Mouse (Mus musculus) hindbrain, embryonic 10.5 days (tissue): Measurements from ENCODE around the gene Cldn20. TPM values are rescaled to one million over a fixed set of nuclear protein-coding genes. Genes with fewer than 3 reads are reported as not detected.

Source experiments
- DNase-seq: peaks from one replicate; pipeline ENCODE4 v3.0.0-alpha.2; 2017; ENCODE audit warnings: low spot score
- H3K27ac ChIP-seq: fragments of 300-500 bp; sonication (generic); 2 replicates; pipeline ENCODE4 v1.5.1; 2016; ENCODE audit warnings: mild to moderate bottlenecking, moderate library complexity
- H3K27me3 ChIP-seq: fragments of 300-500 bp; sonication (generic); 2 replicates; pipeline ENCODE4 v1.6.1; 2016; ENCODE audit warnings: mild to moderate bottlenecking; ENCODE audit not compliant: poor library complexity, insufficient read depth, severe bottlenecking
- H3K36me3 ChIP-seq: fragments of 300-500 bp; sonication (generic); 2 replicates; pipeline ENCODE4 v1.6.1; 2016; ENCODE audit warnings: mild to moderate bottlenecking, moderate library complexity
- H3K4me1 ChIP-seq: fragments of 300-500 bp; sonication (generic); replicated peaks from 2 replicates; pipeline ENCODE4 v1.6.1; 2016; ENCODE audit warnings: mild to moderate bottlenecking
- H3K4me3 ChIP-seq: fragments of 300-500 bp; sonication (generic); 2 replicates; pipeline ENCODE4 v1.5.1; 2016; ENCODE audit warnings: mild to moderate bottlenecking, moderate library complexity
- H3K9me3 ChIP-seq: fragments of 300-500 bp; sonication (generic); 2 replicates; pipeline ENCODE4 v1.6.1; 2016; ENCODE audit warnings: mild to moderate bottlenecking, moderate library complexity
- WGBS: fragments of 180-500 bp; shearing (Covaris S2); methylation state at CpG from one replicate; pipeline ENCODE4 v1.1.7; 2016; 5-methylcytosine and 5-hydroxymethylcytosine counted together
- polyA plus RNA-seq: library from polyadenylated mRNA; unstranded; fragments of >200 nt; fragmentation: Nextera tagmentation; extraction: Ambion mirVana; gene quantifications from 2 replicates; pipeline ENCODE4 v1.2.1, GENCODE M21; 2016

The Cldn20 gene
- polyA plus RNA-seq, 1 experiment from 2014 or later = not detected

DNA sequence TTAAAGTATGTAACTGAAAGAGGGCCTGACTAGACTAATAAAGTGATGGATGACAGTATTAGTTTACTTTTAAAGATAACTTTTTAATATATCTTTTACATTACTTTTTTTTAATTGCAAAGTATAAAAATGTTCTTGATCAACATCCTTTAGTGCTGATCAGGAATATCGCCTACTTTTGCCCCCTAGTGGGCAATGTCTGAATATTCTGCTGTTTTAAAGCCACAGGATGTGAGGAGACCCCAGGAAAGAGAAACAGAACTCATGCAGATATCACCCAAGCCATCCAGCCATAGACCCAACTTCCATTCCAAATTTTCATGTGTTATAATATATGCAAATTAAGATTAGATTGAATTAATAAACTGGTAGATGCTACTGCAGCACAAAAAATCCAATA is 1.1 kb downstream of the Cldn20 start:
- no peaks in the 10 kb centered on the region for H3K27me3 ChIP-seq
- no peaks in the 10 kb centered on the region for H3K4me1 ChIP-seq
- no peak overlapping the region for H3K4me3 ChIP-seq
- H3K27ac ChIP-seq = no peak overlapping the region
- no peak for DNase-seq
- H3K9me3 ChIP-seq = no peaks in the 10 kb centered on the region
- peaks cover 9% of the 10 kb centered on the region; the same call in 1 of the 2 replicates for H3K36me3 ChIP-seq
- 25% methylated on average over 1 of the region's 1 CpGs for WGBS

DNA sequence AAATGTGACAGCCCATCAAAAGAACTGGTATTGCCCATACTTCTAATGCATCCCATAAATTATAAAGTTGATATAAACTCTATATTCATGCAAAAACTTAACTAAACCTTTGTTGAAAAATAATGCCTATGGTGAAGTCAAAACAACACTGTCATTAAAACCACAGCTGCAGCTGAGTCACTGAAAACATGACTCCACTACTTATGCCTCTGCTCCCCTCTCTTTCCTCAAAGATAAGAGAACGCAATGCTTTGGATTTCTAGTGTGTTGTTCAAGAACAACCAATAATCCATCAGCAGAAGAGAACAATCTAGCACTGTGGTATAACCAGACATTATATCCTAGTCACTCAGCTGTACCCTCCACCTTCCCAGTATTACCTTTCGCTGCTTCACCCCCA is 8.0 kb downstream of the Cldn20 start:
- H3K27ac ChIP-seq = no peak overlapping the region
- H3K9me3 ChIP-seq = no peaks in the 10 kb centered on the region
- 95% methylated on average over 2 of the region's 2 CpGs for WGBS
- H3K4me1 ChIP-seq = no peaks in the 10 kb centered on the region
- H3K27me3 ChIP-seq = no peaks in the 10 kb centered on the region
- no peak overlapping the region for H3K4me3 ChIP-seq
- DNase-seq = no peak
- peaks cover 20% of the 10 kb centered on the region for H3K36me3 ChIP-seq

DNA sequence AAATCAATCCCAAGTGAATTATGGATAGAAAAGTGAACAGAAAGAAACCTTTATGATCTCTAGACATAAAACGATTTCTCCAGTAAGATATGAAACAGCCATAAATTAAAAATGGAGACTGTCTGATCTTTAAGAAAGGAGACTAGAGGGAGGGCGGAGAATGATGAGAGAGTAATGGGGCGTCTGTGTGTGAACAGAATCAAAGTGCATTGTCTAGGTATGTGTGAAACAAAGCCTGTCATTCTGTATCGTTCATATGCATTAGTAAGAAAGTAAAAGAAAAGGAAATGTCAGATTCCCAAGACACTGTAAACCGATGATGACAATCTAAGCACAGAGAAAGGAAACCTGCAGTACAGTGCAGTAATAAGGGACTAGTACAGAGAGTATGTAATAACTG is 8.7 kb downstream of the Cldn20 start:
- no peaks in the 10 kb centered on the region for H3K9me3 ChIP-seq
- no peak for DNase-seq
- no peaks in the 10 kb centered on the region for H3K4me1 ChIP-seq
- H3K36me3 ChIP-seq = peaks cover 20% of the 10 kb centered on the region
- no peak overlapping the region for H3K4me3 ChIP-seq
- WGBS = 90% methylated on average over 5 of the region's 5 CpGs
- no peak overlapping the region for H3K27ac ChIP-seq
- H3K27me3 ChIP-seq = no peaks in the 10 kb centered on the region

DNA sequence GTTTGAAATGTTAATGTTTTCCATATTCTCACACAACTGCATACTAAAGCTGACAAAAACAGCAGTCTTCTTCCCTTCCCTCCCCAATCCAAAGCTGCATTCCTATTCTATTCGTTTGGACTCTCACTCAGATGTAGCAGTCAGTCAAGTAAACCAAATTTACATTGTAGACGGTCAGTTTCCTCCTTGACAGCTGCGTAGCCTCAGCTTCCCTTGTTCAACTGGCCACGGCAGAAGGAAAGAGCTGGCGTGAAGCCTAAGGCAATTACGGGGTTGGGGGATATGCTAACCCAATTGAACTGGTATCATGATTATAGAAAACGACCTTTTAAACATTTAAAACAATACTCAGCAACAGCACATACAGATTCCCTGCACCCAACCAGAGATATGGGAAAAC is 15.4 kb downstream of the Cldn20 start:
- no peaks in the 10 kb centered on the region for H3K4me1 ChIP-seq
- no peaks in the 10 kb centered on the region for H3K9me3 ChIP-seq
- 77% methylated on average over 7 of the region's 7 CpGs for WGBS
- no peak overlapping the region for H3K4me3 ChIP-seq
- no peaks in the 10 kb centered on the region for H3K27me3 ChIP-seq
- DNase-seq = no peak
- peaks cover 14% of the 10 kb centered on the region for H3K36me3 ChIP-seq
- no peak overlapping the region for H3K27ac ChIP-seq

DNA sequence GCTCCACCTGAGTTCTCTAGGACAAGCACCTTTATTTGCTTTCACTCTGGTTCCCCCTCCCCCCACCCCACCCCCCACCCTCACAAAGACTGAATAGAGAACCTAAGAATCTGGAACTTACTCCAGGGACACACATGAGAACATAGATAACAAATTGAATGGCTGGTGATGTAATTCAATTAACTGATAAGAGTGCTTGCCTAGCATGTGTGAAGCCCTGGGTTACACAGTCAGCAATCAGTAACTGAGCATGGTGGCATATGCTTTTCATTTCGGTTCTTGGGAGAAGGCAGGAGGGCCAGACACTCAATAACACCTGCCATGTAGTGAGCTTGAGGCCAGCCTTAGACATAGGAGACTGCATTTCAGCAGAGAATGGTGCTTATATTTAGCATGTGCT is 23.9 kb downstream of the Cldn20 start:
- H3K27ac ChIP-seq = no peak overlapping the region
- H3K27me3 ChIP-seq = no peaks in the 10 kb centered on the region
- peaks cover 12% of the 10 kb centered on the region for H3K36me3 ChIP-seq
- no peaks in the 10 kb centered on the region for H3K9me3 ChIP-seq
- DNase-seq = no peak
- peak overlapping the region; percentile 64 for H3K4me3 ChIP-seq
- peaks cover 18% of the 10 kb centered on the region for H3K4me1 ChIP-seq
- WGBS = 76% methylated on average over 1 of the region's 1 CpGs

- H3K27ac ChIP-seq = peak within 1 kb of the TSS; percentile 90
- peaks cover 4% of the 10 kb centered on the region for H3K36me3 ChIP-seq
- WGBS = under 1% methylated on average over 60 of the region's 60 CpGs
- H3K9me3 ChIP-seq = no peaks in the 10 kb centered on the region
- no peaks in the 10 kb centered on the region for H3K27me3 ChIP-seq
- H3K4me3 ChIP-seq = peak within 1 kb of the TSS; percentile 64
- peak; percentile 98 for DNase-seq
- peaks cover 18% of the 10 kb centered on the region for H3K4me1 ChIP-seq
These were observed 25.3 kb downstream of the Cldn20 start, which contains the start of gene Tfb1m for GRCm38 (mm10) chr17:3557331-3558311. Tfb1m (minus strand) TSS chr17:3557781.

GRCm38 (mm10) chr17:3558356-3558870 is 26.1 kb downstream of the Cldn20 start:
- Histone ChIP-seq H3K4me1 (peaks cover 18% of the 10 kb centered on the region), H3K4me3 (peak overlapping the region; percentile 64), H3K9me3 (no peaks in the 10 kb centered on the region), H3K27me3 (no peaks in the 10 kb centered on the region), H3K27ac (peak overlapping the region; percentile 90), H3K36me3 (no peaks in the 10 kb centered on the region)
- 74% methylated on average over 9 of the region's 9 CpGs for WGBS
- DNase-seq = no peak

DNA sequence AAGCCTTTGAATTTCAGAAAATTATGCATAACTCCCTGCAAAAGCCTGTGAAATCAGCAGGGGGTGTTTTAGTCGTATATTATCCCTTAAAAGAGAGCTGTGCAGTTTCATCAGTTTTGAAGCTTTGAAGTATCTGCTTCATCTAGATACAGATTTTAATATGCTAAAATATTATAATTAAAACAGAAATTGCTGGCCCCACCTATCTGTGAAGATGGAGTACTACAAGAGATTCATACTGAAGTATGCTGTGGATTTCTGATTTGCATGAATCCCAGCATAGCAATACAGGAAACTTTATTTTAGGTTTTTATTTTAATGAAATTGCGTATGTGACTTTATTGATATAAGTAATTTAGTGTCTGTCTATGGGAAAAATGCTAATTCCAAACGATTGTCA is 28.2 kb downstream of the Cldn20 start:
- 82% methylated on average over 3 of the region's 3 CpGs for WGBS
- DNase-seq = no peak
- Histone ChIP-seq H3K4me1 (peaks cover 18% of the 10 kb centered on the region), H3K36me3 (no peaks in the 10 kb centered on the region), H3K4me3 (no peak overlapping the region), H3K9me3 (no peaks in the 10 kb centered on the region), H3K27ac (no peak overlapping the region), H3K27me3 (no peaks in the 10 kb centered on the region)

GRCm38 (mm10) chr17:3562405-3562804 is 30.1 kb downstream of the Cldn20 start:
- Histone ChIP-seq H3K36me3 (no peaks in the 10 kb centered on the region), H3K4me3 (no peak overlapping the region), H3K27ac (no peak overlapping the region), H3K9me3 (no peaks in the 10 kb centered on the region), H3K4me1 (peaks cover 7% of the 10 kb centered on the region; the same call in 1 of the 2 replicates), H3K27me3 (no peaks in the 10 kb centered on the region)
- 53% methylated on average over 8 of the region's 8 CpGs for WGBS
- DNase-seq = no peak

GRCm38 (mm10) chr17:3570876-3571275 is 38.5 kb downstream of the Cldn20 start:
- WGBS = 7% methylated on average over 12 of the region's 12 CpGs
- Histone ChIP-seq H3K36me3 (no peaks in the 10 kb centered on the region), H3K4me3 (no peak overlapping the region), H3K9me3 (no peaks in the 10 kb centered on the region), H3K27me3 (no peaks in the 10 kb centered on the region), H3K27ac (no peak overlapping the region), H3K4me1 (no peaks in the 10 kb centered on the region; the same call in 1 of the 2 replicates)
- peak; percentile 69 for DNase-seq

Other genes with a start within 250 kb of the Cldn20 start
- 4.4 and 4.9 TPM in 2 replicates for gene Tiam2, start 206.0 kb upstream of the Cldn20 start, polyA plus RNA-seq
- 17.5 and 19.7 TPM in 2 replicates for gene Tfb1m, start 25.2 kb downstream of the Cldn20 start, polyA plus RNA-seq
- 0.32 TPM in 1 of 2 replicates, not detected in the other for gene Nox3, start 163.7 kb downstream of the Cldn20 start, polyA plus RNA-seq